Mouse (Mus musculus) forebrain, embryonic 13.5 days (tissue): Measurements from ENCODE around the gene Sorbs2. TPM values are rescaled to one million over a fixed set of nuclear protein-coding genes. Genes with fewer than 3 reads are reported as not detected.

Experiments used
- ATAC-seq: fragments of 200-750 bp; cut with Nextera tagmentation; 2 replicates; pipeline ENCODE4 v1.8.0; 2017
- H3K27ac ChIP-seq: fragments of 300-500 bp; sonication (generic); 2 replicates; pipeline ENCODE4 v1.5.1; 2015; ENCODE audit warnings: inconsistent platforms, mild to moderate bottlenecking, moderate library complexity
- H3K27me3 ChIP-seq: fragments of 300-500 bp; sonication (generic); 2 replicates; pipeline ENCODE4 v1.6.1; 2015; ENCODE audit warnings: mild to moderate bottlenecking, inconsistent platforms
- H3K36me3 ChIP-seq: fragments of 300-500 bp; sonication (generic); 2 replicates; pipeline ENCODE4 v1.6.1; 2015; ENCODE audit warnings: mild to moderate bottlenecking, inconsistent platforms; ENCODE audit not compliant: poor library complexity, severe bottlenecking
- H3K4me1 ChIP-seq: fragments of 300-500 bp; sonication (generic); 2 replicates; pipeline ENCODE4 v1.6.1; 2015; ENCODE audit warnings: inconsistent platforms
- H3K4me2 ChIP-seq: fragments of 300-500 bp; sonication (generic); 2 replicates; pipeline ENCODE4 v1.6.1; 2015; ENCODE audit warnings: inconsistent platforms, mild to moderate bottlenecking, moderate library complexity
- H3K4me3 ChIP-seq: fragments of 300-500 bp; sonication (generic); 2 replicates; pipeline ENCODE4 v1.5.1; 2015; ENCODE audit warnings: mild to moderate bottlenecking, inconsistent platforms
- H3K9ac ChIP-seq: fragments of 300-500 bp; sonication (generic); 2 replicates; pipeline ENCODE4 v1.6.1; 2015; ENCODE audit warnings: mild to moderate bottlenecking, inconsistent platforms
- H3K9me3 ChIP-seq: fragments of 300-500 bp; sonication (generic); replicated peaks from 2 replicates; pipeline ENCODE4 v1.6.1; 2016; ENCODE audit warnings: inconsistent platforms
- WGBS: fragments of 180-500 bp; shearing (Covaris S2); methylation state at CpG from one replicate; pipeline ENCODE4 v1.1.7; 2015; 5-methylcytosine and 5-hydroxymethylcytosine counted together
- polyA plus RNA-seq: library from polyadenylated mRNA; unstranded; fragments of >200 nt; fragmentation: Nextera tagmentation; extraction: Ambion mirVana; gene quantifications from 2 replicates; pipeline ENCODE4 v1.2.1, GENCODE M21; 2015

Sorbs2 gene
- polyA plus RNA-seq, 1 experiment from 2014 or later: 107 TPM

DNA sequence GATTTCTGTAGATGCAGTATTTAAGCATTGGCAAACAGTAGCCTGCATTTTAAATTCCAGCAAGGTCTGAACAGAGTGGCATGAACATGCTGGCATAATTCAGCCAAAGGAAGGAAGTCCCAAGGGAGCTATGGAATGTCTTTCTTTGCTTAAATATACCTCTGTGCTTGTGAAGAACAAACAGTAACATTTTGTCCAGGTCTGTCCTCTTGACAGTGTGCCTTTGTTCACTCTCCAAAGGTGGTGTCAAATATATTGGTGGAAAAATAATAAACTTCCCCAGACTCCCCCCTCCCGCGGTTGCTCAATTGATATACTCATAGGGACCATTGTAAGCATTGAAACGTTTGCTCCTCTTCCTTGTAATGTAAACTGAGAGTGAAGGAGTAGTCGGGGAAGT lies 154.0 kb downstream of the Sorbs2 start:
- Histone ChIP-seq H3K4me1 (peaks cover 20% of the 10 kb centered on the region), H3K27ac (no peak overlapping the region), H3K4me2 (no peak overlapping the region), H3K36me3 (peaks cover 8% of the 10 kb centered on the region; the same call in 1 of the 2 replicates), H3K27me3 (no peaks in the 10 kb centered on the region), H3K9me3 (no peaks in the 10 kb centered on the region), H3K4me3 (no peak overlapping the region), H3K9ac (no peak overlapping the region)
- ATAC-seq: no peak
- 56% methylated on average over 4 of the region's 4 CpGs for WGBS

DNA sequence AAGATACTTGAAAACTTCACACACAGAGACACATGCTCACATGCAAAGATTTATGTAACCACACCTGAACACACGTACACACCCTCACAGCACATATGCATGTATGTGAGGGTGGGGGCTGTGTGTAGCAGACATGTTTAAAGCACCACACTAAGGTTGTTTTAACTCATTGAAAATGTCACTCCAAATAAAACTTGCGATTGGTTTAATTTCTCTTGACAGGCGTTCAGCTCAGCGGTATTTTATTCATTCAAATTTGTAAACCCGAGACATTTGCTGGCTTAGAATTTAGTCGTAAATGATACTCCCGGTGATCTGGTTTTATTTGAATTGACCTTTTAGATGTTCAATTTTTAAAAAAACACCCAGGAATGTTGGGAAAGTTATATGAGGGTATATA lies 158.6 kb downstream of the Sorbs2 start:
- H3K27ac ChIP-seq: no peak overlapping the region
- H3K4me2 ChIP-seq: no peak overlapping the region
- no peak overlapping the region for H3K4me3 ChIP-seq
- no peak overlapping the region for H3K9ac ChIP-seq
- H3K4me1 ChIP-seq: 0 out of 2 replicates have a peak, but pooled peaks cover 4% of the 10 kb centered on the region
- ATAC-seq: no peak
- H3K9me3 ChIP-seq: no peaks in the 10 kb centered on the region
- no peaks in the 10 kb centered on the region for H3K27me3 ChIP-seq
- 92% methylated on average over 7 of the region's 7 CpGs for WGBS
- 0 out of 2 replicates have a peak, but pooled peaks cover under 1% of the 10 kb centered on the region for H3K36me3 ChIP-seq

GRCm38 (mm10) chr8:45673149-45673548 lies 165.6 kb downstream of the Sorbs2 start:
- no peak for ATAC-seq
- Histone ChIP-seq H3K27me3 (no peaks in the 10 kb centered on the region), H3K4me2 (no peak overlapping the region), H3K36me3 (no peaks in the 10 kb centered on the region), H3K4me3 (no peak overlapping the region), H3K9ac (no peak overlapping the region), H3K9me3 (no peaks in the 10 kb centered on the region), H3K4me1 (peaks cover 33% of the 10 kb centered on the region), H3K27ac (no peak overlapping the region)
- 83% methylated on average over 4 of the region's 4 CpGs for WGBS

DNA sequence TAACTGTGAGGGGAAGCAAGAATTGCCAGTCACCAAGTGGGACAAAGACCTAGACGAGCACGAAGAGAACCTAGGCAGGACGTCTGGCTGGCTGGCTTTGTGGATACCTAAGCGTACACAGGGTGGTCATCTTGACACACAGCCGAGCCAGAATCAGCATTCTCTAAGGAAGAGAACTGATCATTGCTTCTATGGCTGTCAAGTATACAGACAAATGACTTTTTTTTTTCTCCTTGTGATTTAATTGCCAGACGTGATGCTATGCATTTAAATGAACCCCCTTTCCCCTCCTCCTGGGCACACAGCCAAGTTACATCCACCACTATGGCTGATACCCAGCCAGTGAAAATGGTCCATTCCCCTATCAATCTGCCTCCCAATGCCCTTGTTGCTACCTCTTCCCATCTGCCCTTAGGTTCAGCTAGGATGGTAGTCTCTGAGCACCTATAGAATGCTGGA lies 168.3 kb downstream of the Sorbs2 start:
- no peaks in the 10 kb centered on the region for H3K27me3 ChIP-seq
- peak overlapping the region; percentile 34; the same call in 1 of the 2 replicates for H3K4me2 ChIP-seq
- no peak overlapping the region for H3K9ac ChIP-seq
- peaks cover 46% of the 10 kb centered on the region for H3K4me1 ChIP-seq
- H3K9me3 ChIP-seq: no peaks in the 10 kb centered on the region
- peak overlapping the region; percentile 86 for H3K27ac ChIP-seq
- no peak overlapping the region for H3K4me3 ChIP-seq
- whole genome bisulfite sequencing: 18% methylated on average over 6 of the region's 6 CpGs
- H3K36me3 ChIP-seq: no peaks in the 10 kb centered on the region
- peak; percentile 65 for ATAC-seq

- H3K9me3 ChIP-seq: no peaks in the 10 kb centered on the region
- no peak overlapping the region for H3K4me3 ChIP-seq
- peak; percentile 55 for ATAC-seq
- H3K9ac ChIP-seq: no peak overlapping the region
- WGBS: 24% methylated on average over 10 of the region's 10 CpGs
- H3K27ac ChIP-seq: peak overlapping the region; percentile 62; the same call in 1 of the 2 replicates
- H3K36me3 ChIP-seq: no peaks in the 10 kb centered on the region
- H3K27me3 ChIP-seq: no peaks in the 10 kb centered on the region
- H3K4me2 ChIP-seq: peak overlapping the region; percentile 30
- H3K4me1 ChIP-seq: peaks cover 51% of the 10 kb centered on the region
Measured at GRCm38 (mm10) chr8:45677114-45677853, 169.7 kb downstream of the Sorbs2 start.

DNA sequence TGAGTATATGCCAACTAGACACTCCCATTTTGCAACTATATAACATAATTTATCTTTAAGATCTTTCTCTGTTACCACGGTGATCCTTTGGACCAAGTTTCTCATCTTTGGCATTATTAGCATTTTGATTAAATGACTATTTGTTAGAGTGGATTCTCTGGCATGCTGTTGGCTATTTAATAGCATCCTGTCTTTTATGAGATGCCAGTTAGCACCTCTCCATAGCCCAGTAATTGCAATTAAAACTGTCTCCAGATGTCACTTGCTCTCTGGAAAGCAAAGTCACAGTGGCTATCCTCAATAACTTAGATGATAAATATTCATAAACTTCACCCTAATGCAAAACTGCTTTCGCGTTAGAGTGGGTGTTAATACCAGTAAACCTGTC lies 170.3 kb downstream of the Sorbs2 start:
- ATAC-seq: peak; percentile 79
- H3K36me3 ChIP-seq: no peaks in the 10 kb centered on the region; the same call in 1 of the 2 replicates
- H3K9ac ChIP-seq: no peak overlapping the region
- H3K9me3 ChIP-seq: no peaks in the 10 kb centered on the region
- H3K27me3 ChIP-seq: no peaks in the 10 kb centered on the region
- H3K27ac ChIP-seq: peak overlapping the region; percentile 49; the same call in 1 of the 2 replicates
- H3K4me1 ChIP-seq: peaks cover 51% of the 10 kb centered on the region
- 37% methylated on average over 3 of the region's 3 CpGs for WGBS
- H3K4me2 ChIP-seq: peak overlapping the region; percentile 4; the same call in 1 of the 2 replicates
- H3K4me3 ChIP-seq: no peak overlapping the region

DNA sequence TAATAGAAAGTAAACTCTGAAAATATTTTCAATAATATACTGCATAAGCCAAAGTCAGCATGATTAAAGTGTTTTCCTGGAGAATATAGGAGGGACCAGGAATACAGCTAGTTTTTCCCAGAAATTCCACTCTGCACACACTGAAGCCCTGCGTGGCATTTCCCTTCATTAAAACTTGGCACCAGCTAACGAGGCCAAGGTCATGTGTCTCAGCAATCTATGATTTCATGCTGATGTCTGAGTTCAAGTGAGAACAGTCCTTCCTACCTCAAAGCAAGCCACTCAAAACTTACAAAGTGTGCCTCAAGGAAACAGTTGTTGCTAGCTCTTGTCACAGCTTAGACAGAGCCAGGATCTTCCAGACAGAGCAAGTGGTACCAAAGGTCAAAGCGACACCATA lies 173.6 kb downstream of the Sorbs2 start:
- no peaks in the 10 kb centered on the region; the same call in 1 of the 2 replicates for H3K36me3 ChIP-seq
- 64% methylated on average over 3 of the region's 3 CpGs for WGBS
- H3K9me3 ChIP-seq: no peaks in the 10 kb centered on the region
- no peaks in the 10 kb centered on the region for H3K27me3 ChIP-seq
- no peak overlapping the region for H3K9ac ChIP-seq
- H3K4me3 ChIP-seq: no peak overlapping the region
- no peak overlapping the region for H3K27ac ChIP-seq
- H3K4me1 ChIP-seq: peaks cover 36% of the 10 kb centered on the region
- H3K4me2 ChIP-seq: no peak overlapping the region
- ATAC-seq: no peak

DNA sequence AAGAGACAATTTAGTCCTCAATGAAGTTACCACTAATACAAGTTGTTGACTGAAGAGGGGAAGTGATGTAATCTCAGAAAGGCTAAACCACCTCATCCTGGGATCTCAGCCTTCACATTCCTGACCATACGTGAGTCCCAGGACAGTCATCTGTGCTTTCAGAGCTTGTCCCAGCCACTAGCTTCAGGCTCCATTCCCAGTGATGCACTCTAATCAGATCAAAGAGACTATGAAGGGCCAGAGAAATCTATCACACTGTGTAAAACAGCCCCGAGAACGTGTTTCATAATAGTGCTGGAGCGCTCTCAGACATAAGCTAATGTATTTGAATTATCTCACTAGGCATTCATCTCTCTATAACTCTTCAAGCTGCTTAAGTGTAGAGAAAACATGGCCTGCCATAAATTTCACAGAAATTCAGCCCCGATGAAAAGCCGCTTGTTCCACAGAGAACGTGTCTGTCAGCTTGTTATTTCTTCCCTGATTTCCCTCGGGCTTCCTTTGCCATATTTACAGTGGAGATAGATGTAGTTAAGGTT lies 175.3 kb downstream of the Sorbs2 start:
- H3K4me2 ChIP-seq: no peak overlapping the region
- H3K4me1 ChIP-seq: peaks cover 24% of the 10 kb centered on the region
- no peaks in the 10 kb centered on the region; the same call in 1 of the 2 replicates for H3K36me3 ChIP-seq
- ATAC-seq: no peak
- WGBS: 83% methylated on average over 8 of the region's 8 CpGs
- no peak overlapping the region for H3K27ac ChIP-seq
- H3K27me3 ChIP-seq: no peaks in the 10 kb centered on the region
- H3K9ac ChIP-seq: no peak overlapping the region
- no peak overlapping the region for H3K4me3 ChIP-seq
- H3K9me3 ChIP-seq: no peaks in the 10 kb centered on the region

DNA sequence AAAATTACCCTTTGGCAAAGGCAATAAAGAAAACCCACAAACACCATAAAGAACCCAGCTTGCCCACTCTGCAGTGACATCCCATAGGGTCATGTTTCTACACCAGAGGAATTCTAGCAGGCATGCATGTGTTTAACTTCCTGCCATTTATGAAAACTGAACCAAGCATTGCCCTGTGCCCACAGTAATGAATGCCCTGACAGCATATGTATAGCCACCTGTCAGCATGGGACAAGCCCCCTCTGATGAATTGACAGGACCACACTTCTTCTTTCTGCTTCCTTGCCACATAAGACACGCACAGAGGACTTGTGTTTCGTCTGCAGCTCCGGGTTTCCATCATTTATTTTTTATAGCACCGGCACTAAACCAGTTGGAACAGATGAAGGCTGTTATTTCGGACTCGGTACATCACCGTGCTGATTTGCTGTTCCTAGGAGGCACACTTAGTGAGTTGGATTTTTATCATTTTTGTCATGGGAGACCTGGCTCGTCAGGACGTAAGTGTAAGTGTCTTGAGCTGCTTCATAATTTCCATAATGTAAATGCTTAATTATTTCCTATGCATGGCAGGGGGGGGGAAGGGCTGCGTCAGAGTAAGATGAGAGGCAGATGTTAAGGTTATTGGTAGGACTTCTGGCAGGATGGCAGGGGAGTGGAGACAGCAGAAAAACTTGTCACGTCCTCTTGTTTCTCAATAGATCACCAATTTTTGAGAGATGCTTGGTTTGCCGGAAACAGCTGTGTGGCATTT lies 180.5 kb downstream of the Sorbs2 start:
- no peak overlapping the region for H3K4me3 ChIP-seq
- peaks cover 23% of the 10 kb centered on the region for H3K4me1 ChIP-seq
- H3K9me3 ChIP-seq: no peaks in the 10 kb centered on the region
- no peak overlapping the region for H3K9ac ChIP-seq
- no peaks in the 10 kb centered on the region for H3K27me3 ChIP-seq
- no peak overlapping the region for H3K4me2 ChIP-seq
- 0 out of 2 replicates have a peak, but pooled peaks cover 9% of the 10 kb centered on the region for H3K36me3 ChIP-seq
- 69% methylated on average over 12 of the region's 12 CpGs for WGBS
- H3K27ac ChIP-seq: peak overlapping the region; percentile 20
- no peak for ATAC-seq

GRCm38 (mm10) chr8:45689611-45690207 lies 182.1 kb downstream of the Sorbs2 start:
- Histone ChIP-seq H3K27ac (no peak overlapping the region), H3K9ac (no peak overlapping the region), H3K36me3 (0 out of 2 replicates have a peak, but pooled peaks cover 9% of the 10 kb centered on the region), H3K9me3 (no peaks in the 10 kb centered on the region), H3K4me2 (no peak overlapping the region), H3K4me3 (no peak overlapping the region), H3K4me1 (peaks cover 23% of the 10 kb centered on the region), H3K27me3 (no peaks in the 10 kb centered on the region)
- peak; percentile 65; the same call in 1 of the 2 replicates for ATAC-seq
- 85% methylated on average over 2 of the region's 2 CpGs for WGBS

- Histone ChIP-seq H3K4me3 (no peak overlapping the region), H3K9me3 (no peaks in the 10 kb centered on the region), H3K4me2 (no peak overlapping the region), H3K27me3 (no peaks in the 10 kb centered on the region), H3K27ac (no peak overlapping the region), H3K36me3 (no peaks in the 10 kb centered on the region), H3K4me1 (peaks cover 5% of the 10 kb centered on the region; the same call in 1 of the 2 replicates), H3K9ac (no peak overlapping the region)
- 89% methylated on average over 5 of the region's 5 CpGs for WGBS
- ATAC-seq: no peak
Measured at GRCm38 (mm10) chr8:45700100-45700499, 192.5 kb downstream of the Sorbs2 start.
